Mouse (Mus musculus) cerebral cortex, adult 2 months (tissue): ENCODE measurements around the gene Klhl7.

Experiments used
- WGBS: fragments of 180-500 bp; shearing (Covaris S2); methylation state at CpG from one replicate; pipeline ENCODE4 v1.1.7; 2018; 5-methylcytosine and 5-hydroxymethylcytosine counted together

Gene Klhl7

GRCm38 (mm10) chr5:24181514-24182295, 81.3 kb downstream of the Klhl7 start:
- WGBS = 94% methylated on average over 16 of the region's 16 CpGs

GRCm38 (mm10) chr5:24182296-24182734, 81.9 kb downstream of the Klhl7 start:
- 88% methylated on average over 9 of the region's 9 CpGs for WGBS

- WGBS = 94% methylated on average over 6 of the region's 6 CpGs
Observed at GRCm38 (mm10) chr5:24183096-24183495, 82.7 kb downstream of the Klhl7 start.

GRCm38 (mm10) chr5:24184011-24184410, 83.6 kb downstream of the Klhl7 start:
- WGBS = 94% methylated on average over 5 of the region's 5 CpGs

- 86% methylated on average over 4 of the region's 4 CpGs for WGBS
Observed at GRCm38 (mm10) chr5:24188476-24188875, 88.1 kb downstream of the Klhl7 start.

DNA sequence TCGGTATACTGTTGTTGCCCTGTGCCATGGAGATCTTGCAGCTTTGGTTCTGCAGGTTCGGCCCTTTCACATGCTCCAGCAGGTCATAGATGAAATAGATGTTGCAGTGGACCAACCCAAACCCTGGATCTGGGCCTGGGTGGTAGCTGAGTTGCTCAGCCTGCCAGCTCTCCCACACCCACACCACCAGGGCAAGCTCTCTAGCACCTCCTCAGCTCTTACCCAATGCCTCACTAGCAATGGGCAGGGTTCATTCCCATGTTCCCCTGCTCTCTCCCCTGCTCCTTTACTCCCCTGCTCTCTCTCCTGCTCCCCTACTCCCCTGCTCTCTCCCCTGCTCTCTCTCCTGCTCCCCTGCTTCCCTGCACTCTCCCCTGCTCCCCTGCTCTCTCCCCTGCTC, 91.4 kb downstream of the Klhl7 start:
- 90% methylated on average over 2 of the region's 2 CpGs for WGBS

- 79% methylated on average over 4 of the region's 4 CpGs for whole genome bisulfite sequencing
Observed at GRCm38 (mm10) chr5:24201006-24201405, 100.6 kb downstream of the Klhl7 start.

GRCm38 (mm10) chr5:24202492-24202891, 102.1 kb downstream of the Klhl7 start:
- WGBS = 48% methylated on average over 5 of the region's 5 CpGs

- WGBS = 80% methylated on average over 5 of the region's 5 CpGs
Observed at GRCm38 (mm10) chr5:24203266-24203665, 102.9 kb downstream of the Klhl7 start.

DNA sequence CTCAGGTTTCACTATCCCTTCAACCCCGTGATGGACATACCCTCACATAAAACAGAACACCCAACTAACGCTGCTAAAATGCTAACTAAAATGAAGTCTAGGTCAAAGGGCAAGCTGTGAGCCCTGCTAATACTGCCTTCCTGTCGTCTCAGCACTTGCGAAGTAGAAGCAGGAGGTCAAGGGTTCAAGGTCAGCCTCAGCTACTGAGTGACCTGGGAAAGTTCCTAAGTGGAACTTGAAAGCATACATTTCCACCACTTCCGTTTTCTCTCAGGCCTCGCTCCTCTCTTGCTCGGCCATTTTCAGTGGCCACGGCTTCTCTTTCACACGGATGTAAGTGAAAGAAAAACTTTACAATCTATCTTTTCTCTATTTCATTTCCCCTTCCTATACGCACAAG, 107.6 kb downstream of the Klhl7 start:
- 85% methylated on average over 10 of the region's 10 CpGs for WGBS

GRCm38 (mm10) chr5:24208505-24208904, 108.1 kb downstream of the Klhl7 start:
- 89% methylated on average over 5 of the region's 5 CpGs for WGBS
